ENCODE assay signal across 8 mouse cellular contexts in genomic region chr3:122420410-122420774, GRCm38 (mm10).
A peak's percentile ranks its signal among the peaks of the same experiment; 100 is the strongest.
DNase-seq lines count a peak whose midpoint lies in the region; ATAC-seq and TF ChIP-seq lines count a peak whose summit lies in the region.

No protein-coding gene starts in this region.

- TF ChIP-seq EP300 in heart, postnatal 0 days (IDR thresholded peaks at IDR 0.05; ENCODE audit: low read depth), result no peak

- TF ChIP-seq POLR2A in embryonic fibroblast, embryonic 13.5 days (IDR thresholded peaks at IDR 0.05; ENCODE audit: low read depth, low read length), result no peak
- TF ChIP-seq POLR2A in small intestine, adult 2 months (IDR thresholded peaks at IDR 0.05; ENCODE audit: low read depth, low read length), result no peak

- peak; percentile 68 for DNase-seq in ES-CJ7 (ENCODE audit: low read depth, low spot score)
- DNase-seq in adrenal gland, adult 2 months, result peak; percentile 71
- DNase-seq in heart, postnatal 0 days (ENCODE audit: low spot score), result peak; percentile 39
- peak; percentile 44 to 65 for DNase-seq in kidney, postnatal 4 days
- no peak for DNase-seq in thymus, postnatal 14 days

- H3K36me3 ChIP-seq in heart, postnatal 0 days (replicated peaks; ENCODE audit: control insufficient read depth, insufficient read depth, low read length), result no peaks in the 10 kb centered on the region
- H3K36me3 ChIP-seq in macrophage (ENCODE audit: inconsistent target), result no peaks in the 10 kb centered on the region
- no peaks in the 10 kb centered on the region for H3K36me3 ChIP-seq in small intestine, adult 2 months (ENCODE audit: control insufficient read depth, insufficient read depth, low read length)

- H3K27me3 ChIP-seq in heart, postnatal 0 days (ENCODE audit: control insufficient read depth, insufficient read depth, low read length), result peaks cover 24% of the 10 kb centered on the region; the same call in 1 of the 2 replicates
- no peaks in the 10 kb centered on the region for H3K27me3 ChIP-seq in small intestine, adult 2 months (ENCODE audit: control insufficient read depth, insufficient read depth, low read length)

- H3K4me2 ChIP-seq in heart, postnatal 0 days (ENCODE audit: low read depth, low read length), result peak overlapping the region; percentile 86

- TF ChIP-seq CTCF in embryonic fibroblast, embryonic 13.5 days (IDR thresholded peaks at IDR 0.05; ENCODE audit: borderline replicate concordance, insufficient read depth, low read length), result no peak
- no peak for TF ChIP-seq CTCF in heart, postnatal 0 days (IDR thresholded peaks at IDR 0.05; ENCODE audit: low read depth)
- TF ChIP-seq CTCF in small intestine, adult 2 months (IDR thresholded peaks at IDR 0.05; ENCODE audit: extremely low read depth, insufficient read length, insufficient replicate concordance, low read depth, low read length), result no peak

- H3K9me3 ChIP-seq in heart, postnatal 0 days (replicated peaks; ENCODE audit: control insufficient read depth, low read length), result no peaks in the 10 kb centered on the region

- WGBS in heart, postnatal 0 days, result 2% methylated on average over 13 of the region's 15 CpGs
- WGBS in macrophage (ENCODE audit: missing documents), result 5% methylated on average over 15 of the region's 15 CpGs
- under 1% methylated on average over 15 of the region's 15 CpGs for WGBS in small intestine, adult 2 months

- peak overlapping the region; percentile 47 for H3K9ac ChIP-seq in heart, postnatal 0 days (replicated peaks; ENCODE audit: low read depth, low read length)

- H3K27ac ChIP-seq in embryonic fibroblast, embryonic 13.5 days (ENCODE audit: insufficient read depth, low read length), result no peak overlapping the region
- H3K27ac ChIP-seq in heart, postnatal 0 days (ENCODE audit: low read depth), result peak overlapping the region; percentile 56
- H3K27ac ChIP-seq in macrophage, result peak overlapping the region; percentile 53
- peak overlapping the region; percentile 93 for H3K27ac ChIP-seq in small intestine, adult 2 months (ENCODE audit: insufficient read depth, low read depth, low read length)

- peaks cover 5% of the 10 kb centered on the region for H3K4me1 ChIP-seq in embryonic fibroblast, embryonic 13.5 days (ENCODE audit: control insufficient read depth, insufficient read depth, low read length)
- 0 out of 2 replicates have a peak, but pooled peaks cover 4% of the 10 kb centered on the region for H3K4me1 ChIP-seq in heart, postnatal 0 days (ENCODE audit: control insufficient read depth, insufficient read depth)
- H3K4me1 ChIP-seq in small intestine, adult 2 months (ENCODE audit: control insufficient read depth, insufficient read depth, insufficient read length, low read length), result peaks cover 24% of the 10 kb centered on the region; the same call in 1 of the 2 replicates

- ATAC-seq in heart, postnatal 0 days (ENCODE audit: insufficient read depth, low read depth), result peak; percentile 15

- peak overlapping the region; percentile 82 for H3K4me3 ChIP-seq in embryonic fibroblast, embryonic 13.5 days (ENCODE audit: insufficient read depth, low read length)
- H3K4me3 ChIP-seq in heart, postnatal 0 days (ENCODE audit: low read depth, low read length), result peak overlapping the region; percentile 62
- peak overlapping the region; percentile 92 for H3K4me3 ChIP-seq in macrophage (ENCODE audit: inconsistent target)
- H3K4me3 ChIP-seq in small intestine, adult 2 months (ENCODE audit: low read depth, low read length), result peak overlapping the region; percentile 84

- H3K79me2 ChIP-seq in macrophage (ENCODE audit: inconsistent target), result peaks cover 55% of the 10 kb centered on the region
